Mouse (Mus musculus) heart, embryonic 15.5 days (tissue): ENCODE measurements around the gene Pafah1b3. TPM values are rescaled to one million over a fixed set of nuclear protein-coding genes. Genes with fewer than 3 reads are reported as not detected.

ENCODE experiments used
- ATAC-seq: fragments of 200-750 bp; cut with Nextera tagmentation; replicated peaks from 2 replicates; pipeline ENCODE4 v1.8.0; 2017; ENCODE audit warnings: low read depth, moderate TSS enrichment; ENCODE audit not compliant: insufficient number of reproducible peaks, insufficient read depth, low FRiP score
- H3K27ac ChIP-seq: fragments of 300-500 bp; sonication (generic); 2 replicates; pipeline ENCODE4 v1.5.1; 2015; ENCODE audit warnings: mild to moderate bottlenecking, inconsistent platforms
- H3K27me3 ChIP-seq: fragments of 300-500 bp; sonication (generic); 2 replicates; pipeline ENCODE4 v1.6.1; 2015; ENCODE audit warnings: inconsistent platforms
- H3K36me3 ChIP-seq: fragments of 300-500 bp; sonication (generic); 2 replicates; pipeline ENCODE4 v1.6.1; 2015; ENCODE audit warnings: mild to moderate bottlenecking, inconsistent platforms
- H3K4me1 ChIP-seq: fragments of 300-500 bp; sonication (generic); replicated peaks from 2 replicates; pipeline ENCODE4 v1.6.1; 2015; ENCODE audit warnings: inconsistent platforms
- H3K4me2 ChIP-seq: fragments of 300-500 bp; sonication (generic); 2 replicates; pipeline ENCODE4 v1.6.1; 2015; ENCODE audit warnings: inconsistent platforms, mild to moderate bottlenecking, moderate library complexity
- H3K4me3 ChIP-seq: fragments of 300-500 bp; sonication (generic); 2 replicates; pipeline ENCODE4 v1.5.1; 2015; ENCODE audit warnings: mild to moderate bottlenecking, inconsistent platforms
- H3K9ac ChIP-seq: fragments of 300-500 bp; sonication (generic); 2 replicates; pipeline ENCODE4 v1.6.1; 2015; ENCODE audit warnings: mild to moderate bottlenecking, inconsistent platforms
- H3K9me3 ChIP-seq: fragments of 300-500 bp; sonication (generic); replicated peaks from 2 replicates; pipeline ENCODE4 v1.6.1; 2016; ENCODE audit warnings: inconsistent platforms
- WGBS: fragments of 180-500 bp; shearing (Covaris S2); methylation state at CpG from one replicate; pipeline ENCODE4 v1.1.7; 2015; ENCODE audit warnings: mixed read lengths; 5-methylcytosine and 5-hydroxymethylcytosine counted together
- polyA plus RNA-seq: library from polyadenylated mRNA; unstranded; fragments of >200 nt; fragmentation: Nextera tagmentation; extraction: Ambion mirVana; gene quantifications from 2 replicates; pipeline ENCODE4 v1.2.1, GENCODE M21; 2015

Pafah1b3 gene
- polyA plus RNA-seq, 1 experiment from 2014 or later, result 103 TPM

GRCm38 (mm10) chr7:25288721-25289120 is 9.1 kb downstream of the Pafah1b3 start:
- ATAC-seq, result no peak
- H3K4me2 ChIP-seq, result no peak overlapping the region
- H3K4me1 ChIP-seq, result peaks cover 36% of the 10 kb centered on the region
- 87% methylated on average over 3 of the region's 3 CpGs for WGBS
- no peaks in the 10 kb centered on the region for H3K27me3 ChIP-seq
- no peak overlapping the region for H3K9ac ChIP-seq
- H3K27ac ChIP-seq, result no peak overlapping the region
- H3K9me3 ChIP-seq, result no peaks in the 10 kb centered on the region
- no peak overlapping the region for H3K4me3 ChIP-seq
- H3K36me3 ChIP-seq, result peaks cover 90% of the 10 kb centered on the region

- Histone ChIP-seq H3K9ac (no peak overlapping the region), H3K4me3 (no peak overlapping the region), H3K9me3 (no peaks in the 10 kb centered on the region), H3K4me2 (no peak overlapping the region), H3K27ac (no peak overlapping the region), H3K27me3 (no peaks in the 10 kb centered on the region), H3K4me1 (peaks cover 37% of the 10 kb centered on the region), H3K36me3 (peaks cover 83% of the 10 kb centered on the region)
- ATAC-seq, result no peak
- 86% methylated on average over 12 of the region's 12 CpGs for WGBS
Measured at GRCm38 (mm10) chr7:25288011-25288410, 9.8 kb downstream of the Pafah1b3 start.

GRCm38 (mm10) chr7:25286989-25287388 is 10.8 kb downstream of the Pafah1b3 start:
- Histone ChIP-seq H3K27me3 (no peaks in the 10 kb centered on the region), H3K36me3 (peaks cover 73% of the 10 kb centered on the region), H3K27ac (no peak overlapping the region), H3K4me3 (no peak overlapping the region), H3K4me2 (no peak overlapping the region), H3K9me3 (no peaks in the 10 kb centered on the region), H3K9ac (no peak overlapping the region), H3K4me1 (peaks cover 36% of the 10 kb centered on the region)
- ATAC-seq, result no peak
- WGBS, result 80% methylated on average over 8 of the region's 8 CpGs

- peaks cover 60% of the 10 kb centered on the region for H3K36me3 ChIP-seq
- H3K27me3 ChIP-seq, result no peaks in the 10 kb centered on the region
- H3K4me1 ChIP-seq, result peaks cover 40% of the 10 kb centered on the region
- H3K4me2 ChIP-seq, result no peak overlapping the region
- H3K9ac ChIP-seq, result no peak overlapping the region
- no peaks in the 10 kb centered on the region for H3K9me3 ChIP-seq
- H3K4me3 ChIP-seq, result no peak overlapping the region
- ATAC-seq, result no peak
- H3K27ac ChIP-seq, result no peak overlapping the region
- 89% methylated on average over 20 of the region's 20 CpGs for WGBS
Measured at GRCm38 (mm10) chr7:25285511-25286238, 12.1 kb downstream of the Pafah1b3 start.

- Histone ChIP-seq H3K4me1 (peaks cover 46% of the 10 kb centered on the region), H3K27ac (0 out of 2 replicates have a peak overlapping the region, but pooled peaks have one; percentile 19), H3K9ac (peak overlapping the region; percentile 88; the same call in 1 of the 2 replicates), H3K9me3 (no peaks in the 10 kb centered on the region), H3K4me2 (peak overlapping the region; percentile 80), H3K4me3 (0 out of 2 replicates have a peak overlapping the region, but pooled peaks have one; percentile 83), H3K36me3 (peaks cover 51% of the 10 kb centered on the region), H3K27me3 (no peaks in the 10 kb centered on the region)
- WGBS, result 60% methylated on average over 5 of the region's 5 CpGs
- ATAC-seq, result no peak
Measured at GRCm38 (mm10) chr7:25284766-25285165, 13.0 kb downstream of the Pafah1b3 start.

- WGBS, result 54% methylated on average over 2 of the region's 2 CpGs
- Histone ChIP-seq H3K4me1 (peaks cover 49% of the 10 kb centered on the region), H3K4me3 (peak overlapping the region; percentile 83)
Measured at GRCm38 (mm10) chr7:25284171-25284570, 13.6 kb downstream of the Pafah1b3 start.

GRCm38 (mm10) chr7:25283637-25284036 is 14.1 kb downstream of the Pafah1b3 start:
- Histone ChIP-seq H3K4me2 (peak overlapping the region; percentile 80), H3K27ac (peak overlapping the region; percentile 98), H3K27me3 (no peaks in the 10 kb centered on the region), H3K9me3 (no peaks in the 10 kb centered on the region), H3K4me1 (peaks cover 49% of the 10 kb centered on the region), H3K36me3 (peaks cover 39% of the 10 kb centered on the region), H3K9ac (peak overlapping the region; percentile 88), H3K4me3 (peak overlapping the region; percentile 83)
- WGBS, result 4% methylated on average over 5 of the region's 5 CpGs
- ATAC-seq, result no peak

More at GRCm38 (mm10) chr7:25284171-25284570, 13.6 kb downstream of the Pafah1b3 start:
- no peaks in the 10 kb centered on the region for H3K27me3 ChIP-seq
- ATAC-seq, result no peak
- peak overlapping the region; percentile 88 for H3K9ac ChIP-seq
- peak overlapping the region; percentile 98 for H3K27ac ChIP-seq
- H3K36me3 ChIP-seq, result peaks cover 45% of the 10 kb centered on the region
- peak overlapping the region; percentile 80 for H3K4me2 ChIP-seq
- no peaks in the 10 kb centered on the region for H3K9me3 ChIP-seq

GRCm38 (mm10) chr7:25282731-25283211 is 15.0 kb downstream of the Pafah1b3 start:
- no peak for ATAC-seq
- peaks cover 31% of the 10 kb centered on the region for H3K36me3 ChIP-seq
- H3K4me3 ChIP-seq, result peak overlapping the region; percentile 83
- no peaks in the 10 kb centered on the region for H3K9me3 ChIP-seq
- peak overlapping the region; percentile 80 for H3K4me2 ChIP-seq
- peak overlapping the region; percentile 88 for H3K9ac ChIP-seq
- no peaks in the 10 kb centered on the region for H3K27me3 ChIP-seq
- WGBS, result 1% methylated on average over 28 of the region's 36 CpGs
- H3K27ac ChIP-seq, result peak overlapping the region; percentile 98
- peaks cover 51% of the 10 kb centered on the region for H3K4me1 ChIP-seq

- under 1% methylated on average over 59 of the region's 108 CpGs for WGBS
- H3K4me2 ChIP-seq, result peak overlapping the region; percentile 80
- ATAC-seq, result peak; percentile 78
- peak overlapping the region; percentile 83 for H3K4me3 ChIP-seq
- peak overlapping the region; percentile 88 for H3K9ac ChIP-seq
- H3K36me3 ChIP-seq, result peaks cover 23% of the 10 kb centered on the region
- no peaks in the 10 kb centered on the region for H3K9me3 ChIP-seq
- H3K27ac ChIP-seq, result peak overlapping the region; percentile 98
- no peaks in the 10 kb centered on the region for H3K27me3 ChIP-seq
- peaks cover 59% of the 10 kb centered on the region for H3K4me1 ChIP-seq
Measured at GRCm38 (mm10) chr7:25281734-25282601, 15.8 kb downstream of the Pafah1b3 start.

GRCm38 (mm10) chr7:25281166-25281733 is 16.5 kb downstream of the Pafah1b3 start:
- H3K9me3 ChIP-seq, result no peaks in the 10 kb centered on the region
- peaks cover 16% of the 10 kb centered on the region for H3K36me3 ChIP-seq
- no peaks in the 10 kb centered on the region for H3K27me3 ChIP-seq
- H3K4me3 ChIP-seq, result peak overlapping the region; percentile 83
- 18% methylated on average over 12 of the region's 12 CpGs for WGBS
- H3K9ac ChIP-seq, result peak overlapping the region; percentile 66
- no peak for ATAC-seq
- H3K4me2 ChIP-seq, result peak overlapping the region; percentile 80
- peaks cover 67% of the 10 kb centered on the region for H3K4me1 ChIP-seq
- H3K27ac ChIP-seq, result peak overlapping the region; percentile 98
